Mouse (Mus musculus) midbrain, embryonic 16.5 days (tissue): Measurements from ENCODE around the gene Fam83f. TPM values are rescaled to one million over a fixed set of nuclear protein-coding genes. Genes with fewer than 3 reads are reported as not detected.
"Not testable (repeated sequence)": the region's sequence is repeated elsewhere in the genome, so short reads cannot be mapped to it uniquely, and the experiment has no call there.

Source experiments
- ATAC-seq: fragments of 200-750 bp; cut with Nextera tagmentation; 2 replicates; pipeline ENCODE4 v1.8.0; 2017; ENCODE audit warnings: moderate TSS enrichment
- H3K27ac ChIP-seq: fragments of 300-500 bp; sonication (generic); 2 replicates; pipeline ENCODE4 v1.5.1; 2014; ENCODE audit warnings: mild to moderate bottlenecking, low read length, mixed read lengths
- H3K27me3 ChIP-seq: fragments of 300-500 bp; sonication (generic); 2 replicates; pipeline ENCODE4 v1.6.1; 2014; ENCODE audit warnings: low read depth, low read length, mixed read lengths; ENCODE audit not compliant: control insufficient read depth, insufficient read depth
- H3K36me3 ChIP-seq: fragments of 300-500 bp; sonication (generic); 2 replicates; pipeline ENCODE4 v1.6.1; 2014; ENCODE audit warnings: mild to moderate bottlenecking, low read length, moderate library complexity, mixed read lengths; ENCODE audit not compliant: control insufficient read depth, insufficient read depth
- H3K4me1 ChIP-seq: fragments of 300-500 bp; sonication (generic); 2 replicates; pipeline ENCODE4 v1.6.1; 2014; ENCODE audit warnings: mild to moderate bottlenecking, low read length, mixed read lengths; ENCODE audit not compliant: control insufficient read depth, insufficient read depth
- H3K4me2 ChIP-seq: fragments of 300-500 bp; sonication (generic); 2 replicates; pipeline ENCODE4 v1.6.1; 2014; ENCODE audit warnings: mild to moderate bottlenecking, low read length, mixed read lengths
- H3K4me3 ChIP-seq: fragments of 300-500 bp; sonication (generic); 2 replicates; pipeline ENCODE4 v1.5.1; 2014; ENCODE audit warnings: low read depth, mild to moderate bottlenecking, low read length, moderate library complexity, mixed read lengths
- H3K9ac ChIP-seq: fragments of 300-500 bp; sonication (generic); 2 replicates; pipeline ENCODE4 v1.6.1; 2014; ENCODE audit warnings: low read depth, low read length, mixed read lengths
- H3K9me3 ChIP-seq: fragments of 300-500 bp; sonication (generic); replicated peaks from 2 replicates; pipeline ENCODE4 v1.6.1; 2014; ENCODE audit warnings: mild to moderate bottlenecking, low read length, mixed read lengths; ENCODE audit not compliant: control insufficient read depth, poor library complexity, severe bottlenecking
- WGBS: fragments of 180-500 bp; shearing (Covaris S2); extraction: QIAGEN DNeasy Blood & Tissue Kit; methylation state at CpG from one replicate; pipeline ENCODE4 v1.1.7; 2014; 5-methylcytosine and 5-hydroxymethylcytosine counted together
- polyA plus RNA-seq: library from polyadenylated mRNA; unstranded; fragments of >200 nt; fragmentation: Nextera tagmentation; extraction: Ambion mirVana; gene quantifications from 2 replicates; pipeline ENCODE4 v1.2.1, GENCODE M21; 2015

Fam83f gene
- polyA plus RNA-seq, 1 experiment from 2014 or later, result 0.39 TPM

GRCm38 (mm10) chr15:80729477-80729876 lies 57.8 kb downstream of the Fam83f start:
- WGBS, result 73% methylated on average over 2 of the region's 2 CpGs
- Histone ChIP-seq H3K4me3 (no peak overlapping the region), H3K9ac (no peak overlapping the region), H3K27me3 (no peaks in the 10 kb centered on the region), H3K27ac (no peak overlapping the region), H3K4me1 (no peaks in the 10 kb centered on the region), H3K4me2 (no peak overlapping the region), H3K9me3 (no peaks in the 10 kb centered on the region), H3K36me3 (no peaks in the 10 kb centered on the region)
- ATAC-seq, result no peak

DNA sequence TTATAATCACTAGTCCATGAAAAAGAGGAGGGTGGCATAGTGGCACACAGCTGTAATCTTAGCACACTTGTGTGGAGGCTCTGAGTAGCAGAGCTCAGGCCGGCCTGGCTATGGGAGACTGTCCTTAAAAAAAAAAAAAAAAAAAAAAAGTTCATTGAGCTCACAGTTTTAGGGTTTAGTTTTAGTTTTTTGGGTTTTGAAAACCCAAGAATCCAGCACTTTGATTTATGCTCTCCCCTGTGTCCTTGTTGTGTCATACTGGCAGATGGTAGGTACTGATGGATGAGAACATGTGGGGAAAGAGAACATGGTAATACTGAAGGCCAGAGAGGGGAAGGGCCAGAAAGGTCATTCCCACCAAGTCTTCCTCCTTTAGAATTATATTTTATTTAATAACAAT lies 59.4 kb downstream of the Fam83f start:
- ATAC-seq, result no peak
- no peaks in the 10 kb centered on the region for H3K4me1 ChIP-seq
- WGBS, result 88% methylated on average over 1 of the region's 1 CpGs

DNA sequence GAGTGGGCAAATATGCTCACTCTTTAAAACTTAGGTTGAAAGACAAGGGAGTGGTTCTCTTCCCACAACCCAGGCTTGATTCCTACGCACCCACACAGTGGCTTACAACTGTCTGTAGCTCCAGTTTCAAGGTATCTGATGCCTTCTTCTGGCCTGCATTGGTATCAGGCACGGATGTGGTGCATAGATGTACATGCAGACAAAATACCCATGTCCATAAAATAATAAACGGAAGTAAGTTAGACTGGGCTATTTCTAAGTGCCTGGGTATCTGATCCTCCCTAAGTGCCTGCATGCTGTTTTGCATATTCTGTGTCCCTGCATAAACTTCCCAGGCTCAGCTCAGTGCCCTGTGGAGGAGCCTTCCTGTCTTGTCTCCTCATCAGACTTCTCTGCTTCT lies 59.9 kb downstream of the Fam83f start:
- Histone ChIP-seq H3K4me2 (no peak overlapping the region), H3K27ac (no peak overlapping the region), H3K27me3 (no peaks in the 10 kb centered on the region), H3K4me3 (no peak overlapping the region), H3K36me3 (no peaks in the 10 kb centered on the region), H3K9ac (no peak overlapping the region), H3K4me1 (no peaks in the 10 kb centered on the region), H3K9me3 (no peaks in the 10 kb centered on the region)
- no peak for ATAC-seq
- 72% methylated on average over 3 of the region's 3 CpGs for WGBS

More for the DNA sequence above, 59.4 kb downstream of the Fam83f start:
- no peak overlapping the region for H3K9ac ChIP-seq
- H3K4me3 ChIP-seq, result no peak overlapping the region
- no peaks in the 10 kb centered on the region for H3K27me3 ChIP-seq
- no peaks in the 10 kb centered on the region for H3K36me3 ChIP-seq
- H3K9me3 ChIP-seq, result no peaks in the 10 kb centered on the region
- H3K4me2 ChIP-seq, result no peak overlapping the region
- H3K27ac ChIP-seq, result no peak overlapping the region

DNA sequence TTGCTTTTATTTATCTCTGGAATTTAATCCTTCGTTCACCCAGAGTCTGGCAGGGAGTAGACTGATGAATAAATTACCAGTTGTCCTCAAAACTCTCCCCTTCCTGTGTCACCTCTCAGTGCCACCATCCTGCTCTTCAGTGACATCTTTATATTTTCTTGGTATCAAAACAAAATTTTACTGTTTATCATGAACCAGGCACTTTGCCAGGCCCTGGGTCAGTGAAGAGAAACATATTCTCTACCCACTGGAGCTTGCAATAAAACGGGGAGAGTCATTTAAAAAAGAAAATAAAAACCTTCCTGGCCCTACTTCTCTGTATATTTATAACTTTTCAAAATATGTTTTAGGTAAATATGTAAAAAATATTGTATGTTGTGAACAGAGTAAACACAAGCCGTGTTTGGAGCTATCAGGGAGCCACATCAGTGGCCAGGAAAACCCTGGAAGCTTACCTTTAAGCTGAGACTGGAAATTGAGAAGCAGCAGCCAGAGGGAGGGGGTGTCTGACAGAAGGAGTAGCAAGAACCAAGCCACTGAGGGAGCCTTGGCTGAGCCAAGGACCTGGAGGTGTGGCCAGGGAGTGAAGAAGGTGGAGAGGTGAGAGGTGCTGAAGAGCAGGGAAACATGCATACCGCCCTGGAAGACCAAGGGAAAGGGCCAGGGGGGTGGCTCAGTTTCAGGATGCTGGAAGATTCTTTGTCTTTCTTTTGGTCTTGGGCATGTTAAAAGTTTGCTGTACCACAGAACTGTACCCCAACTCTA lies 60.8 kb downstream of the Fam83f start:
- H3K27me3 ChIP-seq, result no peaks in the 10 kb centered on the region
- no peak overlapping the region for H3K4me2 ChIP-seq
- ATAC-seq, result no peak
- H3K4me3 ChIP-seq, result no peak overlapping the region
- WGBS, result 48% methylated on average over 4 of the region's 4 CpGs
- no peaks in the 10 kb centered on the region for H3K9me3 ChIP-seq
- no peaks in the 10 kb centered on the region for H3K36me3 ChIP-seq
- no peaks in the 10 kb centered on the region for H3K4me1 ChIP-seq
- no peak overlapping the region for H3K27ac ChIP-seq
- no peak overlapping the region for H3K9ac ChIP-seq

DNA sequence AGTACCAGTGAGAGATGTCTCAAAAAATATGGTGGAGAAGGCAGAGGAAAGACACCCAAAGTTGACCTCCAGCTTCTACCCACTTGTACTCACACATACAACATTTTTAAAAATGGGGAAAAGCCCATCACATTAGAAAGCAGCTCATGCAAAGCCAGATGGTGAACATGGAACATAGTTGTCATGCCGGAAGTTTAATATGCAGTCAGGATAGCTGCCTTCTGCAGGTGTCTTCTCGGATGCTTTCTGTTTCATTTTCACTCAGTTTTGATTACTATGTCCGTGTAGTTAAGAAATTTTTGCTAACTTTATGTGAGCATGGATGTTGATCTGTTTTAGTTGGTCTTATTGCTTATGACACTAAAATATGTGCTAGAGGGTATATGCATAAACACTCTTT lies 63.7 kb downstream of the Fam83f start:
- 92% methylated on average over 3 of the region's 3 CpGs for WGBS
- no peak overlapping the region for H3K4me3 ChIP-seq
- H3K27ac ChIP-seq, result no peak overlapping the region
- H3K36me3 ChIP-seq, result no peaks in the 10 kb centered on the region
- no peaks in the 10 kb centered on the region for H3K4me1 ChIP-seq
- no peak overlapping the region for H3K9ac ChIP-seq
- no peak for ATAC-seq
- no peaks in the 10 kb centered on the region for H3K9me3 ChIP-seq
- no peaks in the 10 kb centered on the region for H3K27me3 ChIP-seq
- H3K4me2 ChIP-seq, result no peak overlapping the region

GRCm38 (mm10) chr15:80735708-80736107 lies 64.1 kb downstream of the Fam83f start:
- not testable (repeated sequence) for H3K4me1 ChIP-seq, H3K9me3 ChIP-seq, H3K9ac ChIP-seq, H3K36me3 ChIP-seq, H3K4me3 ChIP-seq, ATAC-seq, H3K27me3 ChIP-seq, H3K4me2 ChIP-seq, H3K27ac ChIP-seq
- WGBS, result 89% methylated on average over 3 of the region's 4 CpGs

GRCm38 (mm10) chr15:80736553-80736952 lies 64.9 kb downstream of the Fam83f start:
- 53% methylated on average over 1 of the region's 1 CpGs for WGBS
- no peak for ATAC-seq
- no peaks in the 10 kb centered on the region for H3K4me1 ChIP-seq

DNA sequence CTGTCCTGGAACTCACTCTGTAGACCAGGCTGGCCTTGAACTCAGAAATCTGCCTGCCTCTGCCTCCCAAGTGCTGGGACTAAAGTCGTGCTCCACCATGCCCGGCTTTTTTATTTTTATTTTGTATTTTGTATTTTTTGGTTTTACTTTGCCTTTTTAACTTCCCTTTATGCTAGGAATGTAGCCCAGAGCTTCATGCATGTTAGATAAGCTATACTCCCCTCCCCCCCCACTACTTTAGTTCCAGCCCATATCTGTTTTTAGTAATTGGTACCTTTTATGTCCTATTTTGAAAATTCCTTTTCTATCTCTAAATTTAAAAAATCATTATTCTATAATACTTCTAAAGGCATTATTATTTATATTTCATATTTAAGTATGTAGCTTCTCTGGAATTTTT lies 66.6 kb downstream of the Fam83f start:
- ATAC-seq, result no peak
- H3K9ac ChIP-seq, result no peak overlapping the region
- H3K9me3 ChIP-seq, result no peaks in the 10 kb centered on the region
- H3K4me3 ChIP-seq, result no peak overlapping the region
- WGBS, result 98% methylated on average over 2 of the region's 2 CpGs
- H3K27ac ChIP-seq, result no peak overlapping the region
- no peaks in the 10 kb centered on the region for H3K4me1 ChIP-seq
- no peak overlapping the region for H3K4me2 ChIP-seq
- no peaks in the 10 kb centered on the region for H3K36me3 ChIP-seq
- no peaks in the 10 kb centered on the region for H3K27me3 ChIP-seq

More at GRCm38 (mm10) chr15:80736553-80736952, 64.9 kb downstream of the Fam83f start:
- H3K36me3 ChIP-seq, result no peaks in the 10 kb centered on the region
- H3K4me2 ChIP-seq, result no peak overlapping the region
- no peaks in the 10 kb centered on the region for H3K27me3 ChIP-seq
- no peak overlapping the region for H3K4me3 ChIP-seq
- no peaks in the 10 kb centered on the region for H3K9me3 ChIP-seq
- H3K9ac ChIP-seq, result no peak overlapping the region
- H3K27ac ChIP-seq, result no peak overlapping the region

- Histone ChIP-seq H3K36me3 (no peaks in the 10 kb centered on the region), H3K9ac (no peak overlapping the region), H3K9me3 (no peaks in the 10 kb centered on the region), H3K27me3 (no peaks in the 10 kb centered on the region), H3K4me2 (no peak overlapping the region), H3K27ac (no peak overlapping the region), H3K4me1 (no peaks in the 10 kb centered on the region), H3K4me3 (no peak overlapping the region)
- ATAC-seq, result no peak
- 100% methylated on average over 1 of the region's 1 CpGs for WGBS
These were observed 68.3 kb downstream of the Fam83f start for GRCm38 (mm10) chr15:80739972-80740371.
